Mouse (Mus musculus) hindbrain, embryonic 11.5 days (tissue): ENCODE measurements around the gene Spred2. TPM values are rescaled to one million over a fixed set of nuclear protein-coding genes. Genes with fewer than 3 reads are reported as not detected.

Source experiments
- ATAC-seq: fragments of 200-750 bp; cut with Nextera tagmentation; 2 replicates; pipeline ENCODE4 v1.8.0; 2017; ENCODE audit warnings: mild to moderate bottlenecking, moderate TSS enrichment, moderate library complexity; ENCODE audit not compliant: low FRiP score
- DNase-seq: peaks from one replicate; pipeline ENCODE4 v3.0.0-alpha.2; 2015; ENCODE audit warnings: low spot score
- H3K27ac ChIP-seq: fragments of 300-500 bp; sonication (generic); 2 replicates; pipeline ENCODE4 v1.5.1; 2014; ENCODE audit warnings: mild to moderate bottlenecking, low read depth, low read length
- H3K27me3 ChIP-seq: fragments of 300-500 bp; sonication (generic); 2 replicates; pipeline ENCODE4 v1.6.1; 2014; ENCODE audit warnings: mild to moderate bottlenecking, low read length, moderate library complexity, mixed read lengths; ENCODE audit not compliant: control insufficient read depth, insufficient read depth
- H3K36me3 ChIP-seq: fragments of 300-500 bp; sonication (generic); 2 replicates; pipeline ENCODE4 v1.6.1; 2014; ENCODE audit warnings: mild to moderate bottlenecking, low read length, moderate library complexity, mixed read lengths; ENCODE audit not compliant: control insufficient read depth, insufficient read depth
- H3K4me1 ChIP-seq: fragments of 300-500 bp; sonication (generic); replicated peaks from 2 replicates; pipeline ENCODE4 v1.6.1; 2014; ENCODE audit warnings: low read length, mixed read lengths; ENCODE audit not compliant: control insufficient read depth, insufficient read depth
- H3K4me2 ChIP-seq: fragments of 300-500 bp; sonication (generic); replicated peaks from 2 replicates; pipeline ENCODE4 v1.6.1; 2014; ENCODE audit warnings: mild to moderate bottlenecking, low read depth, low read length
- H3K4me3 ChIP-seq: fragments of 300-500 bp; sonication (generic); 2 replicates; pipeline ENCODE4 v1.5.1; 2014; ENCODE audit warnings: low read depth, low read length
- H3K9ac ChIP-seq: fragments of 300-500 bp; sonication (generic); 2 replicates; pipeline ENCODE4 v1.6.1; 2014; ENCODE audit warnings: low read depth, low read length
- H3K9me3 ChIP-seq: fragments of 300-500 bp; sonication (generic); 2 replicates; pipeline ENCODE4 v1.6.1; 2016; ENCODE audit warnings: low read length; ENCODE audit not compliant: control insufficient read depth
- WGBS: fragments of 180-500 bp; shearing (Covaris S2); extraction: QIAGEN DNeasy Blood & Tissue Kit; methylation state at CpG from one replicate; pipeline ENCODE4 v1.1.7; 2014; 5-methylcytosine and 5-hydroxymethylcytosine counted together
- polyA plus RNA-seq: library from polyadenylated mRNA; unstranded; fragments of >200 nt; fragmentation: Nextera tagmentation; extraction: Ambion mirVana; gene quantifications from 2 replicates; pipeline ENCODE4 v1.2.1, GENCODE M21; 2014

The Spred2 gene
- polyA plus RNA-seq, 1 experiment from 2014 or later: 6.2 TPM

DNA sequence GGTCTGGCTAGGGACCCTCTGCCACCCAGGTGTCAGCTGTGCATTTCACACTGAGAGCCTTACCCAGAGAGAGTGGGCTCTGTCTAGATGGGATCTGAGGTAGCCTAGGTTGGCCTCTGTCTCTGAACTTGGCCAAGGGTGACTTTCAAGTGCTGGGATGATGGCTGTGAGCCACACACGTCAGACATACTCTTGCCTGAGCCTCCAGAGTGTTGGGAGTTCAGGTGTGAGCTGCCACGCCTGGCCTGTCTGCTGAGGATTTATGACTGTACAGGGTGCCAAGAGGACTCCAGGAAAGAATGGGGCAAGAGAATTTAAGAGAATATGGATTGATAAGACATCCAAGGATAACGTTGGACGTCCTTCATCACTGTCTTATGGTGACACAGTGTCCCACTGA is 17.8 kb downstream of the Spred2 start:
- Histone ChIP-seq H3K4me1 (no peaks in the 10 kb centered on the region), H3K27me3 (no peaks in the 10 kb centered on the region), H3K9ac (no peak overlapping the region), H3K9me3 (no peaks in the 10 kb centered on the region), H3K4me3 (no peak overlapping the region), H3K36me3 (no peaks in the 10 kb centered on the region), H3K4me2 (no peak overlapping the region), H3K27ac (no peak overlapping the region)
- DNase-seq: no peak
- WGBS: 92% methylated on average over 4 of the region's 4 CpGs
- no peak for ATAC-seq

DNA sequence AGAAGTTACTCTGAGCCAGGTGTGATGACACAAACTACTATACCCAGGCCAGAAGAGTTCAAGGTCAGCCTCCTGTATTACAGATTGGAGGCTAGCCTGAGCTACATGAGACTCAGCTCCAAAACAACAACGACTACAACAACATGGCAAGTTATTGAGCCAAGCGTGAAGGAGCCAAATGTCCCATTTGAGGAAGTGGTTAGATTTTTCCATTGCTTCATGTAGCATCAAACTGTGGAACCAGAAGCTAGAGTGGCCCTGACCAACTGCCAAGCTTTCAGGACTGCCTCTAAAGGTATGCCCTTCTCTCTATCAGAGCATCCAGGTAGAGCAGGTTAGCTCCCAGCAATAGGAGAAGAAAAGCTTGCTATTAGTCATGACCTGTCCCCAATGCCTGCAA is 19.6 kb downstream of the Spred2 start:
- Histone ChIP-seq H3K27ac (no peak overlapping the region), H3K27me3 (no peaks in the 10 kb centered on the region), H3K9me3 (no peaks in the 10 kb centered on the region), H3K4me3 (no peak overlapping the region), H3K4me2 (no peak overlapping the region), H3K36me3 (no peaks in the 10 kb centered on the region), H3K4me1 (no peaks in the 10 kb centered on the region), H3K9ac (no peak overlapping the region)
- no peak for ATAC-seq
- WGBS: 97% methylated on average over 2 of the region's 2 CpGs
- no peak for DNase-seq

DNA sequence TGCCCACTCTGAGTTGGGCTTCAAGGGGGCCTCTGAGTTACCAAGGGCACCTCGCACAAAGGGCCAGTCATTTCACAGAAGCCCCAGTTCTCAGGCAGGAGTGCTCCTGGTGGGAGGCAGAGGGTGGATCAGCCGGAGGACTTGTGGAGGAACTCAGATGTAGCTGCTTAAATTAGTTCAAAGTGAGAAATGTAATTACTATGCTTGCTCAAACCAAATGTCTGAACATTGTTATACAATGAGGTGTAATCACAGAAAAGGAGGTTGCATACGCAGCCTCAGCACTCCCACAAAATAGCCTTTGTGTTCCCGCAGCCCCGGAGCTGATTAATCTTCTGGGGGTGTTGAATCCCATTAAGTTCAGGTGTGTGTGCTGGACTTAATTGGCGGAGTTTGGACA is 20.5 kb downstream of the Spred2 start:
- Histone ChIP-seq H3K36me3 (no peaks in the 10 kb centered on the region), H3K9me3 (no peaks in the 10 kb centered on the region), H3K4me2 (no peak overlapping the region), H3K27me3 (no peaks in the 10 kb centered on the region), H3K4me1 (no peaks in the 10 kb centered on the region), H3K4me3 (no peak overlapping the region), H3K9ac (no peak overlapping the region), H3K27ac (no peak overlapping the region)
- ATAC-seq (no peak), DNase-seq (no peak)
- WGBS: 85% methylated on average over 6 of the region's 6 CpGs

DNA sequence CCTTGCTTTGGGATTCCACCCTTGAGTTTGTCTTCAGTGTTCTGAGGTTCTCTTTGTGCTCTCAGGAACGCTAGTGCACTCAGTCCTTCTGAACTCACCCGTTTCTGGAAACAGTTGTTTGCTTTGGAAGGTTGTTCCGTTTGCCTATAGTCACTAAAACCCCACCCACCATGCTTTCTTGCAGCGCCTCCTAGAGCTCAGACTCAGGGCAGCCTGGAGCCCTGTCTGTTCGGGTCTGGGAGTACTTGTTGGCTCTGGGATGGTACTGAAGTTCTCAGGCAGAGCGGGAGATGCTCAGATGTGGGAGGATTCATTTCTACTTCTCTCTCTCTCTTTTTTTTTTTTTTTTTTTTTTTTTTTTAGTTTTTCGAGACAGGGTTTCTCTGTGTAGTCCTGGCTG is 22.5 kb downstream of the Spred2 start:
- no peak overlapping the region for H3K27ac ChIP-seq
- no peaks in the 10 kb centered on the region for H3K36me3 ChIP-seq
- DNase-seq: no peak
- H3K4me2 ChIP-seq: no peak overlapping the region
- H3K4me3 ChIP-seq: no peak overlapping the region
- WGBS: 92% methylated on average over 6 of the region's 7 CpGs
- H3K4me1 ChIP-seq: no peaks in the 10 kb centered on the region
- no peak for ATAC-seq
- H3K27me3 ChIP-seq: no peaks in the 10 kb centered on the region
- no peak overlapping the region for H3K9ac ChIP-seq
- no peaks in the 10 kb centered on the region for H3K9me3 ChIP-seq

DNA sequence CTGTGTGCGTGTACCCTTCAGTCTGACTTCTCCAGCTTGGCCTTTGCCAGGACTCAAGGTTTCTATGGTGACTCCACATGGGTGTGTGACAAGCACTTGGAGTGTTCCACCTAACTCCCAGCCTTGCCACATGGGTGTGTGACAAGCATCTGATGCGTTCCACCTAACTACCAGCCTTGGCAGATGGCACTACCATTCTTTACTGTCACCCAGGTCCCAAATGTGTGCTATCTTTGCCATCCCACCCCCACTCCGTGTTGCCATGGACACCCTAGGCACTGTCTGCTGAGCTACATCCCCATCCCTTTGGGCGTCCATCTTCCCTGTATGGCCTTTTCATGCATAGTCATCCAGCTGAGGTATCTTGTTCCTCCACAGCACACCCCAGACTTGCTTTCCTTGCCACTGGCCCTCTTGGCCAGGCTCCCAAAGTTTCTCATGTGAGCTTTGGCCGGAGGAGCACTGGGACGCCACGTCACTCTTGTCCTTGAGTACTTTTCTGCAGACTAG is 23.5 kb downstream of the Spred2 start:
- Histone ChIP-seq H3K4me3 (no peak overlapping the region), H3K9ac (no peak overlapping the region), H3K4me1 (no peaks in the 10 kb centered on the region), H3K27me3 (no peaks in the 10 kb centered on the region), H3K36me3 (no peaks in the 10 kb centered on the region), H3K4me2 (no peak overlapping the region), H3K27ac (no peak overlapping the region), H3K9me3 (no peaks in the 10 kb centered on the region)
- WGBS: 88% methylated on average over 7 of the region's 7 CpGs
- no peak for DNase-seq
- ATAC-seq: no peak

DNA sequence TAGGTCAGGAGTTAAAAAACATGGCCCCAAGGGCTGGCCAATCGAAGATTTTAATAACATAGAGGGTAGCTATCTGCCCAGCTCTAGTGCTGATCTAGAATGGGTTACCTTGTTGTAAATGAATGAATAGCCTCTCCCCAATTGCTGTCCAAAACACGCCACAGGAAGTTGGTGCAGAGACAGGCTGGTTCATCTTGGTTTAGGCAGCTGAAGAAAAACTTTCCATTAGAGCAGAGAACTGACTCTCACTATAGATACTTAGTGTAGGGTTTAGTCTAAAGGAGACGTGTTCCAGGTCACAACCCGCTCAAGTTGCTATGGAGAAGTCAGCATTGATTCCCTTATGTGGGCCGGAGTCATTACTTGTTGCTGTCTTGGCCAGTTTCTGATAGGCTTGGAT is 25.6 kb downstream of the Spred2 start:
- H3K4me2 ChIP-seq: no peak overlapping the region
- H3K27ac ChIP-seq: no peak overlapping the region
- ATAC-seq: no peak
- no peaks in the 10 kb centered on the region for H3K27me3 ChIP-seq
- 84% methylated on average over 5 of the region's 5 CpGs for WGBS
- no peak for DNase-seq
- no peaks in the 10 kb centered on the region for H3K9me3 ChIP-seq
- H3K9ac ChIP-seq: no peak overlapping the region
- H3K4me1 ChIP-seq: no peaks in the 10 kb centered on the region
- no peak overlapping the region for H3K4me3 ChIP-seq
- H3K36me3 ChIP-seq: no peaks in the 10 kb centered on the region

DNA sequence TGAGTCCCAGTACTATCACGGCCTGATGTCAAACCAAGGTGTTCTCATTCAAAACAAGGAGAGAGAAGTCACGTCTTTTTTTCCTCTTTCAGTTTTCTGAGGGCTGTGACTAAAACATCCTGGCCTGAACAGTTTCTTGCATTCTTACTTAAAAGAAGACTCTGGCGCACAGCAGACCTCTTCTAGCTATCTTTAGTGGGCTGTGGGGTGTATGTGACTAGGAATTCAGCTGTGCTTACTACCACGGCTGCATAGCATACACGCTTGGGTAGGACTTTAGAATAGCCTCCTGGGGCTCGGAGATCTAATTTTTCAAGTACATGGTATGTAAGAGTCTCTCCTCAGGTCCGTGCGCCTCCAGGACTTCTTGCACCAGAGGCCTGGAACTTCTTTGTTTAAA is 26.0 kb downstream of the Spred2 start:
- Histone ChIP-seq H3K27ac (no peak overlapping the region), H3K4me2 (no peak overlapping the region), H3K27me3 (no peaks in the 10 kb centered on the region), H3K9me3 (no peaks in the 10 kb centered on the region), H3K4me3 (no peak overlapping the region), H3K36me3 (no peaks in the 10 kb centered on the region), H3K9ac (no peak overlapping the region), H3K4me1 (no peaks in the 10 kb centered on the region)
- no peak for DNase-seq
- no peak for ATAC-seq
- 83% methylated on average over 8 of the region's 8 CpGs for WGBS

DNA sequence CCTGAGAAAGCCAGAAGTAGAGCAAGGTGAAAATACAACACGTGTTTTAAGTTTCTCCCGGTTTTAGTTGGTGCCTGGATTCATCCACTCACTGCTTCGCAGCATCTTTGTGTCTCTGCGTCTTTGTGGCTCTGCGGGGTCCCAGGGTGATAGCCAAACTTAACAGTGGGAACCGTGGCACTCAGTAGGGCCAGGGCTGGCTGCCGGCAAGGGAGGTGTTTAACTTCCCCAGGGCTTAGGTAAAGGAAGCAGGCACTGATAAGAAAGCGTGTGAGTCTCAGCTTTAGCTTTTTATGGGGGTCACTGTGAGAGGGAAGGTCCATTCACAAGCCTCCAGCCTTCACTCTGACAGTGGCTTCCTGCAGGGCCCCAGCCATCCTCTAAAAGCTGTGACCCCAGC is 28.8 kb downstream of the Spred2 start:
- Histone ChIP-seq H3K36me3 (no peaks in the 10 kb centered on the region), H3K4me3 (no peak overlapping the region), H3K27ac (no peak overlapping the region), H3K27me3 (no peaks in the 10 kb centered on the region), H3K4me2 (no peak overlapping the region), H3K9ac (no peak overlapping the region), H3K4me1 (no peaks in the 10 kb centered on the region), H3K9me3 (no peaks in the 10 kb centered on the region)
- 64% methylated on average over 8 of the region's 8 CpGs for WGBS
- ATAC-seq (no peak), DNase-seq (no peak)

DNA sequence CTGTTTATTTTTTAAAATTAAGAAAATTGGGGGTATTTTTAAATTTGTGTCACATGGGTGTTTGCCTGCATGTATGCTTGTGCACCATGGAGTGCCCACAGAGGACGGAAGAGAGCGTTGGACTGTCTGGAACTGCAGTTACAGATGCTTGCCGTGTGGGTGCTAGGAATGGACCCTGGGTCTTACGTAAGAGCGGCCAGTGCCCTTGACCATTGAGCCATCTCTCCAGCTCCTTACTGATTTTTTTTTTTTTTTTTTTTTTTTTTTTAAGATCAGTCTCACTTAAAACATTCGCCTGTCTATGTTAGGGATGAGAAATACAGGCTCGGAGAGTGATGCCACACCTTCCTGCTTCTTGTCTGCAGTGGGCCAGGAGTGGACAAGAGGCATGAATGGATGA is 29.7 kb downstream of the Spred2 start:
- ATAC-seq (no peak), DNase-seq (no peak)
- Histone ChIP-seq H3K4me1 (no peaks in the 10 kb centered on the region), H3K9me3 (no peaks in the 10 kb centered on the region), H3K36me3 (no peaks in the 10 kb centered on the region), H3K27me3 (no peaks in the 10 kb centered on the region), H3K9ac (no peak overlapping the region), H3K27ac (no peak overlapping the region), H3K4me3 (no peak overlapping the region), H3K4me2 (no peak overlapping the region)
- whole genome bisulfite sequencing: 97% methylated on average over 7 of the region's 7 CpGs
